Mouse (Mus musculus): Measurements from ENCODE around the gene Mad1l1.
A peak's percentile ranks its signal among the peaks of the same experiment; 100 is the strongest.

Gene Mad1l1

DNA sequence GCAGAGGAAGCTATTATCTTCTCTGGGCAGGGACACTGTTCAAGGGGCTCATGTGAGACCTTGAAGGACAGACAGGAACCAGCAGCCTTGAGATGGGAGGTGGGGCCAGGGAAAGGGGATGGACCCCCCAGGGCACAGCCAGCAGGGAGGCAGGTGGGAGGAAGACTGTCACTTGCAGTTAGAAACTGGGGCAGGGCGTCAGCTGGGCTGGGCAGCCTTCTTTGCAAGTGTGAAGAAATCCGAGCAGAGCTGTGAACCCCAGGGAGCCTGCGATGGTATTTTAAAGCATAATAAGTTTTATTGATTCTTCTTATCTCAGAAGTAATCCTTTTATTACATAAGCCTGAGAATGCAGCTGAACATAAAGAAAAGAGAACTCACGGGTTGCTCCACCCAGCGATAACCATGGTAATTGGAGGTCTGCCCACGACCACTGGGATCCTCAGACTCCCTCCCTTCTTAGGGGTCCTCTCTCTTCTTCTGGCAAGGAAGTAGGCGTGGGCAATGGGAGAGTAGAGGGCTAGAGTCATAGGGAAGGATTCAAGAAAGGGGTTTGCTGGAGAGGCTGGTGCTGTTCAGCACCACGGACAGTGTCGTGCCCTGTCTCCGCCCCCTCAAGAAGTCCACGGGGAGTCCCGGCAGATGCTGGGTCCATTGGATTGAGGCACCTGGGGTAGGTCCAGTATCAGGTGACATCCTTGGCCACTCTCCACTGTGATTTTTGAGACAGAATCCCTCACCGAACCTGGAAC, 342.7 kb downstream of the Mad1l1 start:
- no peak for DNase-seq (ENCODE audit: extremely low read depth, insufficient read length, low spot score)

DNA sequence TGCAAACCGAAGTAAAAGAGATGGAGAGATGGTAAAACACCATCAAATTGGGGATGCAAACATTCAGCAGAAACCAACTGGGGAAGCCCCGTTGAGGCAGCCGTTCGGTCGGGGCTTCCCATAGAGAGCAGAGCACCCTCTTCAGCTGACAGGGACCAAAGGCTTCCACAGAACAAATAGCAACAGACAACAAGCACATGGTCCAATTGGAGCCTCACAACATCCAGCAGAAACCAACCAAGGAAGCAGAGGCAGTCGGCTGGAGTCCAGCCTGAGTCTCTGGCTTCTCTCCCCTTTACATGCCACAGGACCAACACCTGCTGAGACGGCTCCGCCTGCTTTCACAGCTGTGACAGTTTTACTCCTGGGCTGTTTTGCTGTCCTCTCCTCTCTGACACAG, 343.9 kb downstream of the Mad1l1 start:
- DNase-seq (ENCODE audit: extremely low read depth, insufficient read length, low spot score): no peak

DNA sequence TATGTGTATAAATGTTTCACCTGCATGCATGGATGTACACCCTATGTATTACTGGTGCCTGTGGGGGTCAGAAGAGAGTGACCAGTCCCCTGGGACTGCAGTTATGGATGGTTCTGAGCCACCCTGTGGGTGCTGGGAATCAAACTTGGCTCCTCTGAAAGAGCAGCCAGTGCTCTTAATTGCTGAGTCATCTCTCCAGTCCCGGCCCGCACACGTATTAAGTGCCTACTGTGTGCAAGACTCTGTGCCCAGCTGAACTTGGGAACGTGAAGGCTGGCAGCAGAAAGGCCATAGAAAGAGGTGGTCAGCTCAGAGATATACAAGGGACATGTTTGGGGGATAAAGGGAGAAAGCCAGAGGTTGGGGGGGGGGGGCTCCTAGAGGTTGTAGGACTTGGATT, 344.8 kb downstream of the Mad1l1 start:
- DNase-seq (ENCODE audit: extremely low read depth, insufficient read length, low spot score): no peak

DNA sequence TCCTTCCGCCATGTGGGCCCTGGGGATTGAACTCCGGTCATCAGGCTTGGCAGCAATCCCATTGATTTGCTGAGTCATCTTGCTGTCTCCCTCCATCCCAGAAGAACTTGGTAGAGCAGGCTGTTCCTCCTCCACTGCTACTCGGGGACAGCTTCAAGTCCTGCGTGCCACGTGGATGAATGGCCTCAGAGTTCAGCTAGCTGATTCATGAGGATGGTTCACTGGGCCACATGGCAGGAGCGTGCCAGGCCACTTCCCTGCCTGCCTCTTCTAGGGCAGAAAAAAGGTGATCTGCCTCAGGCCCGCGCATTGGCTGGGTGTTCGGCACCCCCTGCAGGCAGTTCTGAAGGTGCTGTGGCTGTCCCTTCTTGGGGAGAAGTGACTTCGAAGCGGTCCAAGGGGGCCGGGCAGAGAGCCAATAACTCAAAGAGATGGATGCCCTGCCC, 351.1 kb downstream of the Mad1l1 start:
- DNase-seq (ENCODE audit: extremely low read depth, insufficient read length, low spot score): peak; percentile 81

DNA sequence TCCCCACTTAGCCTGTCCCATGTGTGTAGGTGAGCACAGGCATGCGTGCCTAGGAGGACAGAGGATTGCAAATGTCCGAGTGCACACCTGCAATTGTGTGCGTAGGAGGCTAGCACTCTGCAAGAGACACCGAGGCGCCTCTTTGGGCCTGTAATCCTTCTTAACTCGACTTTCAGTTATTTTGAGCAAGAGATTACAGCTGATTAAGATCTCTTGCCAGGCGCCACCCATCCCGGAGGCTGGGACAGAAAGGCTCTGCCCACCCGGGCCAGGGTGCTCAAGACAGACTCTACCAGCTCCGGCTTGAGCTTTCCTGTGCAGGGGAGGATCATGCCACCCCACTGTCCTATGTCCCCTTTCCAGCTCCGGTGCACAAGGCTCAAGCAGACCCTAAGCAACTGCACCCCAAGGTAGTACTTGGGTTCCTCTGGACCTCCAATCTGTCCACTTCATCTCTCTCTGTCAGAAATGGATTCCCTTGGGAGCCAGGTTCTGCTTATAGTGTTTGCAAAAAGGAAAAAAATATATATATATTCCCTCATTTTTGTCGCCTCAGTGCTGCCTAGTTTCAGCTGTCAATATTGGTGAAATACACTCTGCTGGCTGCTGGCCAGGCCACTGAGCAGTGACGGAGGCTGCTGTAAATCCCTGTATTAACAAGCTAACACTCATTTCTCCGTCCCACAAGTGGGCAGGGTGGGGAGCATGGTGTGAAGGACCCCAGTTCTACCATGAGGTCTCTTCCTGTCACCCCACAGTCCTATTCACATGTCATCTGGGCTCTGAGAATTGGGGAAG, 352.0 kb downstream of the Mad1l1 start:
- DNase-seq (ENCODE audit: extremely low read depth, insufficient read length, low spot score): no peak

DNA sequence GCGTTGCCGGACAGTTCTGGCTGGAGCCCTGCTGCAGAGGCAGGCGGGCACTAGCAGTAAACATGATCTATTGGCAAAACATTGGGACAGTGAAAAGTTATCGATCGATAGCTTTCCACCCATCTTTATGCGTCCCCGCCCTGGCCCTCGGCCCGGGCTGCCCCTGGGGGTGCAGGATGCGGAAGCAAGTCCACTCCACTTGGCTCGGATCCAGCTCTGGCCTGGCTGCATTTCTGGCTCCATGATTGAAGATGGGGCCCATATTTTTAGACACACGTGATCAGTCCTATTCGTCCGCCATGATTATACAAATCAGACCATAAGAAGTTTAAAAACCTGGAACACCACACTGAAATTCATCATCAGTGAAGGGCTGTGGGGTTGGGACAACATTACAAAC, 355.8 kb downstream of the Mad1l1 start:
- no peak for DNase-seq (ENCODE audit: extremely low read depth, insufficient read length, low spot score)

DNA sequence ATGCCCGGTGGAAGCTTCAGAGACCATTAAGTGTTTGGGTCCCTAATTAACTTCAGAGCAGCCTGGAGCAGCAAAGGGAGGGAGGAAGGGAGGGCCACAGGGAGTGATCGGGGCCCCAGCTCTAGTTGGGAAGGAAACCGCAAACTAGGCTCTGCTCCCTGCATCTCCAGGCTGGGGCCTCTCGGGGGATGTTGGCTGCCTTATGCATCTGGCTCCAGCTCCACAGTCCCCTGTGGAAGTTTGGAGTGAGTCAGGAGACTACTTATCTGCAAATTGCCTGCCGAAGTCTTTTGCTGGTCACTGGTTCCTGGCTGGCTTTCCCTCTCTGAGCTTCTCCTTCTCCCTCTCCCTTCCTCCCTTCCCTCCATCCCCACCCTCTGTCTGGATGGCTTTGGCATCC, 357.0 kb downstream of the Mad1l1 start:
- DNase-seq (ENCODE audit: extremely low read depth, insufficient read length, low spot score): no peak

DNA sequence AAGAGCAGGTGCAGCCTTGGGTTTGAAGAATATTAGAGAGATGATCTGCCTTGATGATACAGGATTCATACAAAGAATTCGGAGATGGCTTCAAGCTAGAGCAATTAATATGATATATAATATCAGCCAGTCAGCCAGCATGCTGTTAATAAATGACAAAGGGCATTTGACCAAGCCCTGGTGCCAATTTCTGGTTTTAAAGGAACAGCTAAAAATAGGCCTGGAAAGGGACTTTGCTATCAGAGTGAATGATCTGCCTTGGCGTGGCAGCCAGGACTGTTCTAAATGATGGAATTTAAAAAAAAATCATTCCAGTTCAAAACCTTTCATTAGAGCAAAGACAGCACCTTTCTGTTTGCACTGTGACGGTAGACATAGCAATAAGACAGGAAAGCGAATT, 361.6 kb downstream of the Mad1l1 start:
- DNase-seq (ENCODE audit: extremely low read depth, insufficient read length, low spot score): no peak
